Mouse (Mus musculus) MN1 (cell line): ENCODE data around the gene Ccp110.
A peak's percentile ranks its signal among the peaks of the same experiment; 100 is the strongest.

Experiments
- DNase-seq: peaks from one replicate; pipeline ENCODE4 v3.0.0-alpha.2; 2016; ENCODE audit warnings: low spot score

Ccp110 gene

GRCm38 (mm10) chr7:118728846-118729587, 16.7 kb downstream of the Ccp110 start:
- DNase-seq = no peak

- no peak for DNase-seq
Observed at GRCm38 (mm10) chr7:118731781-118732180, 19.4 kb downstream of the Ccp110 start.

GRCm38 (mm10) chr7:118733225-118733624, 20.9 kb downstream of the Ccp110 start:
- no peak for DNase-seq

GRCm38 (mm10) chr7:118738730-118739129, 26.4 kb downstream of the Ccp110 start:
- DNase-seq = no peak

GRCm38 (mm10) chr7:118739975-118740531, 27.7 kb downstream of the Ccp110 start, which contains the start of gene Vps35l:
Gene Vps35l, plus strand, starts transcription at chr7:118740226.
- peak; percentile 88 for DNase-seq

GRCm38 (mm10) chr7:118740532-118741338, 28.4 kb downstream of the Ccp110 start:
- peak; percentile 98 for DNase-seq

GRCm38 (mm10) chr7:118742278-118742677, 29.9 kb downstream of the Ccp110 start:
- DNase-seq = no peak

- no peak for DNase-seq
Observed at GRCm38 (mm10) chr7:118744766-118745165, 32.4 kb downstream of the Ccp110 start.

- no peak for DNase-seq
Observed at GRCm38 (mm10) chr7:118747891-118748672, 35.7 kb downstream of the Ccp110 start.

GRCm38 (mm10) chr7:118749706-118750105, 37.4 kb downstream of the Ccp110 start:
- DNase-seq = no peak

GRCm38 (mm10) chr7:118751625-118752024, 39.3 kb downstream of the Ccp110 start:
- no peak for DNase-seq

GRCm38 (mm10) chr7:118755756-118756155, 43.4 kb downstream of the Ccp110 start:
- no peak for DNase-seq

GRCm38 (mm10) chr7:118756490-118757265, 44.3 kb downstream of the Ccp110 start:
- no peak for DNase-seq

- no peak for DNase-seq
Observed at GRCm38 (mm10) chr7:118758369-118758768, 46.0 kb downstream of the Ccp110 start.

GRCm38 (mm10) chr7:118759372-118759771, 47.0 kb downstream of the Ccp110 start:
- DNase-seq = no peak

GRCm38 (mm10) chr7:118763939-118764338, 51.6 kb downstream of the Ccp110 start:
- DNase-seq = no peak

GRCm38 (mm10) chr7:118764725-118765124, 52.4 kb downstream of the Ccp110 start:
- no peak for DNase-seq

GRCm38 (mm10) chr7:118765604-118766003, 53.3 kb downstream of the Ccp110 start:
- no peak for DNase-seq

GRCm38 (mm10) chr7:118766119-118766833, 53.9 kb downstream of the Ccp110 start:
- peak; percentile 73 for DNase-seq

- DNase-seq = no peak
Observed at GRCm38 (mm10) chr7:118766834-118767224, 54.5 kb downstream of the Ccp110 start.

GRCm38 (mm10) chr7:118769208-118769607, 56.9 kb downstream of the Ccp110 start:
- DNase-seq = no peak
